Mouse (Mus musculus) ES-Bruce4 (cell line): ENCODE results near the gene H3f3a. TPM values are rescaled to one million over a fixed set of nuclear protein-coding genes. Genes with fewer than 3 reads are reported as not detected.

Source experiments
- H3K27ac ChIP-seq: 2 replicates; pipeline ENCODE4 v1.5.1; 2012; ENCODE audit warnings: low read length, inconsistent platforms; ENCODE audit not compliant: insufficient read depth
- H3K27me3 ChIP-seq: 2 replicates; pipeline ENCODE4 v1.6.1; 2012; ENCODE audit warnings: mild to moderate bottlenecking, low read length, inconsistent platforms; ENCODE audit not compliant: control insufficient read depth, poor library complexity, insufficient read depth, severe bottlenecking
- H3K36me3 ChIP-seq: 2 replicates; pipeline ENCODE4 v1.6.1; 2012; ENCODE audit warnings: inconsistent platforms, mild to moderate bottlenecking, low read length, moderate library complexity; ENCODE audit not compliant: control insufficient read depth, poor library complexity, insufficient read depth, severe bottlenecking
- H3K4me1 ChIP-seq: one replicate; pipeline ENCODE4 v1.8.1; 2011; ENCODE audit warnings: low read length; ENCODE audit not compliant: control insufficient read depth, insufficient read depth
- H3K4me3 ChIP-seq: 2 replicates; pipeline ENCODE4 v1.5.1; 2011; ENCODE audit warnings: low read depth, mild to moderate bottlenecking, low read length
- H3K9ac ChIP-seq: 2 replicates; pipeline ENCODE4 v1.6.1; 2012; ENCODE audit warnings: low read depth, mild to moderate bottlenecking, inconsistent platforms; ENCODE audit not compliant: poor library complexity, severe bottlenecking
- H3K9me3 ChIP-seq: replicated peaks from 2 replicates; pipeline ENCODE4 v1.6.1; 2012; ENCODE audit warnings: mild to moderate bottlenecking, low read length, inconsistent platforms; ENCODE audit not compliant: control insufficient read depth, poor library complexity, insufficient read depth, severe bottlenecking
- CTCF ChIP-seq: IDR thresholded peaks from one replicate; pipeline ENCODE4 v1.8.1; 2011; ENCODE audit warnings: low read depth, low read length
- EP300 ChIP-seq: IDR thresholded peaks from 2 replicates; pipeline ENCODE4 v1.6.1; 2011; ENCODE audit warnings: low read depth, low read length; ENCODE audit not compliant: insufficient read depth
- POLR2A ChIP-seq: IDR thresholded peaks from one replicate; pipeline ENCODE4 v1.8.1; 2011; ENCODE audit warnings: low read length; ENCODE audit not compliant: insufficient read depth
- polyA plus RNA-seq: library from polyadenylated mRNA; stranded (reverse); fragments of >200 nt; gene quantifications from 2 replicates; pipeline ENCODE4 v1.2.4, GENCODE M21; 2011; ENCODE audit warnings: low read depth; ENCODE audit not compliant: missing spikeins, insufficient read depth, insufficient read length

Gene H3f3a
- polyA plus RNA-seq: 679 and 698 TPM in 2 replicates

GRCm38 (mm10) chr1:180813885-180814740 lies at the start of gene H3f3a:
Gene H3f3a, minus strand, starts transcription at chr1:180813943.
- peaks cover 16% of the 10 kb centered on the region for H3K36me3 ChIP-seq
- no peaks in the 10 kb centered on the region for H3K9me3 ChIP-seq
- peak within 1 kb of the TSS; percentile 69 for H3K27ac ChIP-seq
- peaks cover 5% of the 10 kb centered on the region for H3K4me1 ChIP-seq
- no peaks in the 10 kb centered on the region for H3K27me3 ChIP-seq
- H3K4me3 ChIP-seq: peak within 1 kb of the TSS; percentile 88
- TF ChIP-seq POLR2A (no peak), EP300 (no peak)
- H3K9ac ChIP-seq: peak within 1 kb of the TSS; percentile 99

GRCm38 (mm10) chr1:180860030-180860429 lies 46.3 kb upstream of the H3f3a start:
- Histone ChIP-seq H3K27ac (no peak overlapping the region), H3K4me3 (no peak overlapping the region), H3K4me1 (no peaks in the 10 kb centered on the region), H3K27me3 (no peaks in the 10 kb centered on the region), H3K9ac (no peak overlapping the region), H3K9me3 (no peaks in the 10 kb centered on the region), H3K36me3 (peaks cover 83% of the 10 kb centered on the region)
- TF ChIP-seq POLR2A (no peak), EP300 (no peak), CTCF (no peak)

GRCm38 (mm10) chr1:180858763-180859162 lies 45.0 kb upstream of the H3f3a start:
- peaks cover 80% of the 10 kb centered on the region for H3K36me3 ChIP-seq
- TF ChIP-seq POLR2A (no peak), EP300 (no peak), CTCF (no peak)

GRCm38 (mm10) chr1:180850316-180851270 lies 36.9 kb upstream of the H3f3a start, which contains the start of gene Sde2:
Gene Sde2, plus strand, starts transcription at chr1:180851127.
- Histone ChIP-seq H3K9ac (peak within 1 kb of the TSS; percentile 81), H3K4me1 (no peaks in the 10 kb centered on the region), H3K4me3 (peak within 1 kb of the TSS; percentile 81), H3K27ac (peak within 1 kb of the TSS; percentile 85), H3K27me3 (no peaks in the 10 kb centered on the region), H3K9me3 (no peaks in the 10 kb centered on the region), H3K36me3 (peaks cover 15% of the 10 kb centered on the region)
- peak; percentile 94 for TF ChIP-seq EP300
- peak; percentile 97 for TF ChIP-seq POLR2A
- TF ChIP-seq CTCF: no peak

More at GRCm38 (mm10) chr1:180858763-180859162, 45.0 kb upstream of the H3f3a start:
- H3K9ac ChIP-seq: no peak overlapping the region
- no peak overlapping the region for H3K27ac ChIP-seq
- no peaks in the 10 kb centered on the region for H3K9me3 ChIP-seq
- H3K27me3 ChIP-seq: no peaks in the 10 kb centered on the region
- no peak overlapping the region for H3K4me3 ChIP-seq
- no peaks in the 10 kb centered on the region for H3K4me1 ChIP-seq

GRCm38 (mm10) chr1:180849701-180850301 lies 36.1 kb upstream of the H3f3a start:
- no peaks in the 10 kb centered on the region for H3K9me3 ChIP-seq
- H3K4me1 ChIP-seq: no peaks in the 10 kb centered on the region
- H3K36me3 ChIP-seq: peaks cover 10% of the 10 kb centered on the region
- H3K27ac ChIP-seq: peak overlapping the region; percentile 85
- no peaks in the 10 kb centered on the region for H3K27me3 ChIP-seq
- H3K4me3 ChIP-seq: peak overlapping the region; percentile 72
- peak overlapping the region; percentile 75 for H3K9ac ChIP-seq
- TF ChIP-seq EP300 (no peak), POLR2A (no peak), CTCF (no peak)
